Mouse (Mus musculus) right cerebral cortex, postnatal 4 days (tissue): Measurements from ENCODE around the gene Klc4.

Experiments used
- DNase-seq: peaks from one replicate; pipeline ENCODE4 v3.0.0-alpha.2; 2022

Gene Klc4

GRCm38 (mm10) chr17:46588173-46588572, 57.6 kb downstream of the Klc4 start:
- DNase-seq: no peak

GRCm38 (mm10) chr17:46586327-46586726, 59.5 kb downstream of the Klc4 start:
- DNase-seq: no peak
